Mouse (Mus musculus): ENCODE data around the gene Cyp2s1. TPM values are rescaled to one million over a fixed set of nuclear protein-coding genes. Genes with fewer than 3 reads are reported as not detected.

Gene Cyp2s1
- polyA plus RNA-seq (2014; fragmentation: Illumina TruSeq; extraction: RNeasy Lipid Tissue Mini Kit (QIAGEN cat#74804); ENCODE audit: low read depth, low replicate concordance) = 4.8 TPM

DNA sequence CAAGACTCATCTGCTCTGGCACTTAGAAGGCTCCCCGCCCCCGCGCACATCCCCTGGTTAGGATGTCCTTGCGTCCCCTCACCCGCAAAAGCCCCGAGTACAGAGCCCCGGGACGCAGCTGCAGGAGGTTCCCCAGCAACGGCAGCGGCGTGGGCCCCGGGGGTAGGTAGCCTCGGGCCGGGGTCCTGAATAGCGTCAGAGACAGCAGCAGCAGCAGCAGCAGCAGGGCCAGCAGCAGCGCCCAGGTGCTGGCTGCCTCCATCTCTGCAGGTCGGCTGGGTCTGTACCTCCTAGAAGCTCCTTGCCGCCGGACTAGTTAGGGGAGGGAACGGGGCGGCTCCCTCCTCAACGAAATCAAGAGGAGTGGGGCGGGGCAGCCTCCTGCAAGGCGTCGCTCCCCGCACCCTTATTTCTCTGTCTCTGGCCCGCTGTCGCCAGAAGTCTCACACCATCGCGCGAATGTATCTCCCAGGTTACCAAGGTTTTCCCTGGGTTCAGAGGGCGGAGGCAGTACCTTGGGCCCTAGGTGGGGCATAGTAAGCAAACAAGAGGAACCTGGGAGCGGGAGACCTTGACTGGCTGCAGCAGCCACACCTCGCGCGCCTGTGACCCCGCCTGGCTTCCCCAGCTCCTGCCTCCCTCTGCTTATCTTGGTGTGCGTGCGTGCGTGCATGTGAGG lies at the start of gene Cyp2s1:
TSS of gene Cyp2s1 (minus strand) at position 673 of the 679 bp plus-strand sequence.

GRCm38 (mm10) chr7:25788220-25789128 lies 28.2 kb downstream of the Cyp2s1 start, which contains the start of gene Axl:
TSS of gene Axl (minus strand) at chr7:25788705.

GRCm38 (mm10) chr7:25754738-25755467 lies 61.8 kb downstream of the Cyp2s1 start, which contains the start of gene Hnrnpul1:
TSS of gene Hnrnpul1 (minus strand) at chr7:25754757.

Other genes with a start within 250 kb of the Cyp2s1 start
- not detected for gene Erich4, start 201.0 kb downstream of the Cyp2s1 start, polyA plus RNA-seq (2014; fragmentation: Illumina TruSeq; extraction: RNeasy Lipid Tissue Mini Kit (QIAGEN cat#74804); ENCODE audit: low read depth, low replicate concordance)
- 79.6 TPM for gene Dmac2, start 197.5 kb downstream of the Cyp2s1 start, polyA plus RNA-seq (2014; fragmentation: Illumina TruSeq; extraction: RNeasy Lipid Tissue Mini Kit (QIAGEN cat#74804); ENCODE audit: low read depth, low replicate concordance)
- 3.3 TPM for gene B3gnt8, start 190.3 kb downstream of the Cyp2s1 start, polyA plus RNA-seq (2014; fragmentation: Illumina TruSeq; extraction: RNeasy Lipid Tissue Mini Kit (QIAGEN cat#74804); ENCODE audit: low read depth, low replicate concordance)
- 283 TPM for gene Bckdha, start 157.9 kb downstream of the Cyp2s1 start, polyA plus RNA-seq (2014; fragmentation: Illumina TruSeq; extraction: RNeasy Lipid Tissue Mini Kit (QIAGEN cat#74804); ENCODE audit: low read depth, low replicate concordance)
- 14.5 TPM for gene Exosc5, start 157.7 kb downstream of the Cyp2s1 start, polyA plus RNA-seq (2014; fragmentation: Illumina TruSeq; extraction: RNeasy Lipid Tissue Mini Kit (QIAGEN cat#74804); ENCODE audit: low read depth, low replicate concordance)
- gene Tmem91, start 141.7 kb downstream of the Cyp2s1 start, polyA plus RNA-seq (2014; fragmentation: Illumina TruSeq; extraction: RNeasy Lipid Tissue Mini Kit (QIAGEN cat#74804); ENCODE audit: low read depth, low replicate concordance) = not detected
- gene B9d2, start 136.1 kb downstream of the Cyp2s1 start, polyA plus RNA-seq (2014; fragmentation: Illumina TruSeq; extraction: RNeasy Lipid Tissue Mini Kit (QIAGEN cat#74804); ENCODE audit: low read depth, low replicate concordance) = 19.8 TPM
- gene Tgfb1, start 129.9 kb downstream of the Cyp2s1 start, polyA plus RNA-seq (2014; fragmentation: Illumina TruSeq; extraction: RNeasy Lipid Tissue Mini Kit (QIAGEN cat#74804); ENCODE audit: low read depth, low replicate concordance) = 14.2 TPM
- gene Ccdc97, start 97.8 kb downstream of the Cyp2s1 start, polyA plus RNA-seq (2014; fragmentation: Illumina TruSeq; extraction: RNeasy Lipid Tissue Mini Kit (QIAGEN cat#74804); ENCODE audit: low read depth, low replicate concordance) = 41.6 TPM
- gene Hnrnpul1, start 62.2 kb downstream of the Cyp2s1 start, polyA plus RNA-seq (2014; fragmentation: Illumina TruSeq; extraction: RNeasy Lipid Tissue Mini Kit (QIAGEN cat#74804); ENCODE audit: low read depth, low replicate concordance) = 43.9 TPM
- 58.4 TPM for gene Axl, start 28.2 kb downstream of the Cyp2s1 start, polyA plus RNA-seq (2014; fragmentation: Illumina TruSeq; extraction: RNeasy Lipid Tissue Mini Kit (QIAGEN cat#74804); ENCODE audit: low read depth, low replicate concordance)
- 0.92 TPM for gene Cyp2b10, start 80.7 kb upstream of the Cyp2s1 start, polyA plus RNA-seq (2014; fragmentation: Illumina TruSeq; extraction: RNeasy Lipid Tissue Mini Kit (QIAGEN cat#74804); ENCODE audit: low read depth, low replicate concordance)
- not detected for gene Cyp2b13, start 244.6 kb upstream of the Cyp2s1 start, polyA plus RNA-seq (2014; fragmentation: Illumina TruSeq; extraction: RNeasy Lipid Tissue Mini Kit (QIAGEN cat#74804); ENCODE audit: low read depth, low replicate concordance)

All from heart, adult 10 weeks (tissue).